Mouse (Mus musculus) layer of hippocampus, adult 8-10 months (tissue): ENCODE measurements at regions not wholly inside any gene's neighbourhood (a gene's known extent, or its start where the extent isn't known, plus 50 kb on each side); places are given as distances from the start of the nearest gene placed in this dataset.
"Not testable (repeated sequence)": the region's sequence is repeated elsewhere in the genome, so short reads cannot be mapped to it uniquely, and the experiment has no call there.

ENCODE experiments used
- DNase-seq, 2 experiments: peaks; one replicate each; pipeline ENCODE4 v3.0.0; 2022; ENCODE audit warnings: low spot score in 2 of 2

DNA sequence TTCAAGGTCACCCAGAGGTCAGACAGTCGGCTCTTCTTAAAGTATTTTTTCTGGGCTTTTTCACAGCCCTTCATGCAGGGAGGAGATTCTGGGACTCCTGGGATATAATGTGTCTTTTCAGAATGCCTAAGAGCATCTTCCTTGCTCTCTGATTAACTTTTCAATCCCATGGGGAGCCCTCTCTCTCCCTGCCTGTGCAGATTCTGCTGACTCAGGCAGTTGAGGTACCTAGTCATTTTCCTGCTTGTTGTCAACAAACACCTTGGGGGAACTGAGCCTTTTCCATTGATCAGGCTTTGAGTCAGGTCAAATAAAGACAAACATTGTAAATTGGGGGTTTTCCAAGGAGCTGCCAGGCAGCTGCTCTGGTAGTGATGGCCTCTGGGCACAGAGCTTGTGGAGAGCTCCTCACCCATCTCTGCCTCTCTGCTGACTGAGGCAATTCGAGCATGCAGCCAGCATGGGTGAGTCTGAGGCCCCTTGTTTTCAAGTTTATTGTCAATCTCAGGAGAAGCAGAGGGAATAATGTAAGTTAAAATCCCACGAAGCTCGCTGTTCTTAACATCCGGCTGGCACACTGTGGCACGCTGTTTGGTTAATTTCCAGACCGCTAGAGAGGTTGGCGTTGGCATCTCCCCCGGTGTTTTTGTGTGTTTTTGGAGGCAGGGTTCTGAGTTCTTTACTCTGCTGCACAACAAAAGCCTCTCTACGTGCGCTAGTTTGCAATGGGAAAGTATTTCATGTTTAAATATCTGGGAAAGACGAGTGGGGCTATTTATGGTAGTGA is 159.8 kb upstream of the Trpc7 start:
- DNase-seq: peak in 1 of 2 experiments; percentile 32

DNA sequence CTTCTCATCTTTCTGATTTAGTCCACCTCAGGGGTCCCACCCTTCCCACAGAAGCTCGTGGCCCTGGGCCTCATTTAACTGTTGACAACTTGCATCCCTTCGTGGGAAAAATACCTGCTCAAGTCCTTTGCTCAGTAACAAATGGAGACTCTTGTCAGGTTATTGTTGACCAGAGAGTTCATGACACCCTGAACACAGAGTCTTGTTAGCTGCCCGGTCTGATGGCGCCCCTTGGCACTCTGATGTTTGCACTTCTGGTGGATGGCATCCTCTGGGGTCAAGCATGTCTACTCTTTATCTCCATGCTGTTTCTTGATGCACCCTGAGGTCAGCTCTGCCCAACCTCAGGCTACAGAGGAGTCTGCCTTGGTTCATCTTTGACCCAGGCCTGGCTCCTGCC is 157.6 kb upstream of the Trpc7 start:
- DNase-seq: no peak

DNA sequence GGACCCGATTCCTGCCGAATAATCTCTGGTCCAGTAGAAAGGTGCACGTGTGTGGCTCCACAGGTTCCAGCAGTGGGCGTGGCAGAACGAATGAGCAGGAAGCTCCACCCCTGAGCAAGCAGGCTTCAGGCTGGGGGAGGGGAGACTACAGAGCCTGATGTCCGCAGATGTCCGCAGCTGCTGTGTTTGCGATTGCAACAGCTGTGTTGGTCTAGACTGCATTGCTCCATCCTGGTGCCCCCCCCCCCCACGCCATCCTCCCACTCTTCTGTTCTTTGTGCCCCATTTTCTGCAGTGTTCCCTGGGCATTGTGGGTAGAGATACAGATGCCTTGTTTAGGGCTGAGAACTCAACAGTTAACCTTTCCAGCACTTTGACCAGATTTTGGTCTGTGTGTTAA is 150.3 kb upstream of the Trpc7 start:
- not testable (repeated sequence) for DNase-seq

DNA sequence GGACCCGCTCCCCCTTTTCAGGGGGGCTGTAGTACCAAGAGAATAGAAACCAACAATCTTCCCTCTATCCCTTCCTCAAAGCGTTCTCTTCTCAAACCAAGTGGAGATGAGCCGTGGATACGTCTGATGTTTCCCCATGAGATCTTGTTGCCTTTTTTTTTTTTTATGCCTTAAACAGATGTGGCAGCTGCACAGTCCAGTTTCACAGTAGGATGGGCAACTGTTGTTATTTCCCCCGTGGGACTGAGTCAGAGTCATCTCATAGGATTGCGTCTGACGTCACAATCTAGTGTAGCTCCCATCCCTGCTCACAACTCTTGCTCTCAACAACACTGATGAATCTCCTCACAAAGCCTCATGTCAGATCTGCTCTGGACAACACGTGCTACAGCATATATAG is 148.7 kb upstream of the Trpc7 start:
- no peak for DNase-seq

DNA sequence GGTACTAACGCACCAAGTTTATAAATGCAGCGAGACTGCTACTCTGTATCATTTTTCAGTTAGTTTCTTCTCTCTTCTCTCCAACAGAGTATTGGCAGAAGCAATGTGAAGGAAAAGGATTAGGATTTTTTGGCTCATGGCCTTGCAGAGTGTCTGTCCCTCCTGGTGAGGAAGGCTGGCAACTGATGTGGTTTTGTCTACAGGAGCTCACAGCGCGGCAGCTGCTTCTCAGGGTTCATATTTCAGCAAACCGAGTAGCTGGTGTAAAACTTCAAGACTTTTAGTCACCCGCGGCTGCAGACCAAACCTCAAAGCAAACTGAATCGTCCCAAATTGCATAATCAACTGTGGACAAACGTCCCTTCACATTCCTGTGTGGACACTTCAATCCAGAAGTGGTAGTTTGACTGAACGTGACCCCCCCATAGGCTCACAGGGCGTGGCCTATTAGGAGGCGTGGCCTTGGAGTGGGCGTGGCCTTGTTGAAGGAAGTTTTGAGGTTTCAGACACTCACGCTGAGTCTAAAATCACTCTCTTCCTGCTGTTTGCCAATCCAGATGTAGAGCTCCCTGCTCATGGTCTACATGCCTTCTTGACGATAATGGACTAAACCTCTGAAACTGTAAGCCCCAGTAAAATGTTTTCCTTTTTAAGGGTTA is 147.7 kb upstream of the Trpc7 start:
- no peak for DNase-seq

DNA sequence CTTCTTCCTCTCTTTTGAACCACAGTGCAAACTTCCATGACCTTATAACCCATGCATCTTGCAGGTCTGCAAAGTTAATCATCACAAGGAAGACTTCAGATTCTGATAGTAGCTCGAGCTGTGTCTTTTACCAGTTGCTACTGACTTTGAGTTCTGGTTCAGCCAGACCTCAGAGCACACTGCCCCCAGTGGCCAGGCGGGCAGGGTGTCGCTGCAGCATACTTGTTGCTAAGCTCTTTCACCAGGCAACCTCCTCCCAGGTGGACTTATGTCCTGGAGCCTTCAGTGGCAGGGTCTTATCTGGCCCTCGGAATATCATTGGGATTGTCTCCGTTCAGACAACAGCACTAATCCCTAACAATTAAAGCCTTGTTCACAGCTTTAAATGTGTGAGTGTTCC is 146.7 kb upstream of the Trpc7 start:
- no peak for DNase-seq

DNA sequence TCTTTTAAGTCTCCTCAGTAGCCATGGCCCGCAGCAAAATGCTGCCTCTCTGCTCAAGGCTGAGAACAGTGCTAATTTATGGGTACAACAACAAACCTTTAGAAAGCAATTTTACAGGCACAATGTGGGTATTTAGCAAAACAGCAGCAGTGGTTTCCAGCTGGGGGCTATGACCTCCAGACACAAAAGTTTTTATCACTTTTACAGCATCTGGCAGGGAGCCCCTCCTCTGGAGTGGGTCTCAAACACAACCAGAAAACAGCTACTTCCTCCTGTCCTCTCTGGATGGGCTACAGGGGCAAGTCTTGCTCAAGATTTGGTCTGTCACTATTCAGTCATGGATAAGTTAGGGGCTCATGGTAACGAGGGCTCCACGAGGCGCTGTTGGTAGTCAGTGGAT is 137.1 kb upstream of the Trpc7 start:
- DNase-seq: no peak

DNA sequence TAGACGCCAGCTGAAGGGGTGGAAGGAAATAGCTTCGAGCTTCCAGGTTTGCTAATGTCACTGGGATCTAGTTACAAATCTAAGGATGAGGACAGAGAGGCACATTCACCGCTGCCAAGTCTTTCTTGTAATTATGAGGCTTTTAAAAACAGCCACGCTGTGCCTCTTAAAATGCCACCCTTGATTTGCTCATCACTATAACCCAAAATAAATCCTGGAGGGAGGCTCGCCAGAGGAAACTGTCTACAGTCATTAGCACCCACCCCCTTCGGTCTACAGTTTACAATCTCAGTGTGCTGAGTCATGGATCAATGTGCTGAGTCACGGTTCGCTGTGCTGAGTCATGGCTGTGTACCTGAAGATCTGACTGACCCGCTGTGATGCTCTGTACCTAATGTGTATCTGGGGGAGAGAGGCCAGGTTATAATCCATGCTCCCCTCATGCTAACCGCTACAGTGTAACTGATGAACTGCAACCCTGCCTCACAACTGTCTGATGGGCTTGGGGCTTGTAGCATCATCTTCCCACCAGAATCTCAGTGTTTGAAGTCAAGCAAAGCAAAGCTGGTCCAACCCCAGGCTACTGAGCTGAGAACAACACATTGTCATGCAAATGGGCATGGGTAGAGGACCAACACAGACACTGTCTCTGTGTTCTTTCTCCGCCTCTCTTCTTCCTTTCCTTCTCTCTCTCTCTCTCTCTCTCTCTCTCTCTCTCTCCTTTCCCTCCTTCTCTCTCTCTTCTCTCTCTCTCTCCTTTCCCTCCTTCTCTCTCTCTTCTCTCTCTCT is 122.0 kb upstream of the Trpc7 start:
- peak; percentile 47 to 62 for DNase-seq

DNA sequence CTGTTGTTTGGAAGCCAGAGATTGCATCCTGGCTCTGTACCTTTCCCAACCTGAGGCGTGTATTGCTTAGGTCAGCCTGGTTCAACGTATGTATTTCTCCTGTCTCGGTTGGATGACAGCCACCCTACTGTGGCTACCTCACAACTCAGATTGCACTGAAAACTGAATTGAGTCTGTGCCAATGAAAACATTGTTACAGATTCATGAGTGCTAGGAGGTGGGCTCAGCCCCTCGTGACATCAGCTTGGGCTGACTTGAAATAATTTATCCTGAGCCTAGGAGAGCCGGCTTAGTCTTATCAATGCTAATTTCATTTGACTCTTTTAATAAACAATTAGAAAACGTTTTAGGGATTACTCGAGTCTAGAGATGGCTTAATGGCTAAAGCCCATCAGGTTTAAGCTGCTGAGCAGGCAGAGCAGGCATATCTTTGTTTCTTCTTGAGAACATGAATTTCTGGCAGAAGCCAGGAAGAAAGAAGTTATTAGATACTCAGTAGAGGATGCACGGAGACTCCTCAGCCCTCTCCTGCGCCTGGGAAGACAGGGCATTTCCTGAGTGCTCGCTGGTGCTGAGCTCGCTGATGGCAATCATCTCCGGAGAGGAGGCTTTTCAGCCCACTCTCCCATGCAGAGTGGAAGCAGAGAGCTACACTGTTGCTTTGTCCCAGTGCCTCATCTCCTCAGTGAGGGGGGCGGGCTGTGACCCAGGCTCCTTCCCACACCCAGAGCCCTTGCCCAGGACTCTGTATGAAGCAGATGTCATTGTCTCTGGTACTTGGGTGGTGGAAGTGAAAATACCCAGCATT is 120.9 kb upstream of the Trpc7 start:
- no peak for DNase-seq

DNA sequence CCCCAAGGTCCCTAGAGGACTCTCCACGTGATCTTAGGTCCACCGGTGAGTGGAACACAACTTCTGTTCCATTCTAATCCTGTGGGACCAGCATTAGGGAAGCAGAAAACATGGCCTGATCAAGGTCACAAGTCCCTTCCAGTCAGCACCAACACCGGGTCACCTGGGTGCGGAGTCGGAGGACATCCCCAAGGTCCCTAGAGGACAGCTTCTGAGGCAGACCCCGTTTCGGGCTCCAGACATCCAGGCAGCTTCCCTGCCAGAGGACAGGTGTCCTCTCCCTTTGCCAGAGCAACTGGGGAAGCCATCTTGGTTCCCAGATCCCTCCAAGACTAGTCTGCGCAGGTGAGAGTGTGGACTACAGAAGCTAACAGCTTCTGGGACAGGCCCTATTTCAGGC is 111.4 kb upstream of the Trpc7 start:
- DNase-seq: not testable (repeated sequence)

DNA sequence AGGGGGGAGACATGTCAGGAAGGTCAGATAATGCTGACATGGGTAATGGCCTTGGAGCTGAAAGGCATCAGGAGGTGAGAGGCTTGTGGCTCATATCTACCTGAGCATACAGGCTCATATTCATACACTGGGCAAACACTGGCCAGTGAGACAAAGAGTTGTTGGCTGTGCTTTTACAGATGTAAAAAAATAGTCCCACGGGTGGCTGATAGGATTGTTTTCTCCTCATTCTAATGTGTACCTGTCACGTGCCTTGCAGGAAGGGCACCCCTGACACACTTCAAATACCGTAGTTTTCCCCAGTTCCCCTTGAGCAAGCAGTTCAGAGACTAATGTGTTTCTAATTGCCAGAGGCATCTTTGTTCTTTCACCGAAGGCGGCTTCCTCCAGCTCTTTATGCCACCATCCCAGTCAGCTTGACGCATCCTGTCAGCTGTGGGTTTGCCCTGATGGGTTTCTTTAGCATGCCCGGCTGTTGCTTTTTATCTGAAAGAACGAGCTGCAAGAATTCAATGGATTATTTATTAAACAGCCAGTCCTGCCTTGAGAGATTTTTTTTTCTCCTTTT is 107.9 kb upstream of the Trpc7 start:
- no peak for DNase-seq

DNA sequence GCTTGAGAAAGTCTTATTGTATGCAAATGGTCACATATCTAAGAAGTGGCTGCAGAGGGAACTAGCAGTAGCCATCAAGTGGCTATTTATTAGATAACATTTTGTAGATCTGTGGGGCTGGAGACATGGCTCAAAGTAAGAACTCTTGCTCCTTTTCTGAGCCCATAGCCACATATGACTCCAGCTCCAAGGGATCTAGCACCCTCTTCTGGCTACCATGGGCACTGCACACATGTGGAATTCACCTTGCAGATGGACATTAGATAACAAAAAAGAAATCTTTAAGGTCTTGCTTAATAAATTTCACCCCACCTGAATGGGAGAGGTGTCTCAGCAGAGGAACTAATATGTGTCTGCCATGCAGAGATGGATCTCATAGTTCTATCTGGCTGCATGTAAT is 96.2 kb upstream of the Trpc7 start:
- no peak for DNase-seq

DNA sequence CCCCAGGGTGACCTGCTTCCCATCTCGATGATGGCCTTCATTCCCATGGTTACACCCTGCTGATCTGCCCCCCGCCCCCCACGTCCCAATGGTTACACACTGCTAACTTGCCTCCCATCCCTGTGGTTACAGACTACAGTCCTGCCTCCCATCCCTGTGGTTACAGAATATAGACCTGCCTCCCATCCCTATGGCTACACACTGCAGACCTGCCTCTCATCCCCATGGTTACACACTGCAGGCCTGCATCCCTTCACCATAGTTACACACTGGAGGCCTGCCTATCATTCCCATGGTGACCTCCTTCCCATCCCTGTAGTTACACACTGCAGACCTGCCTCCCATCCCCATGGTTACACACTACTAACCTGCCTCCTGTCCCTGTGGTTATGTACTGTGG is 78.3 kb upstream of the Trpc7 start:
- no peak for DNase-seq

DNA sequence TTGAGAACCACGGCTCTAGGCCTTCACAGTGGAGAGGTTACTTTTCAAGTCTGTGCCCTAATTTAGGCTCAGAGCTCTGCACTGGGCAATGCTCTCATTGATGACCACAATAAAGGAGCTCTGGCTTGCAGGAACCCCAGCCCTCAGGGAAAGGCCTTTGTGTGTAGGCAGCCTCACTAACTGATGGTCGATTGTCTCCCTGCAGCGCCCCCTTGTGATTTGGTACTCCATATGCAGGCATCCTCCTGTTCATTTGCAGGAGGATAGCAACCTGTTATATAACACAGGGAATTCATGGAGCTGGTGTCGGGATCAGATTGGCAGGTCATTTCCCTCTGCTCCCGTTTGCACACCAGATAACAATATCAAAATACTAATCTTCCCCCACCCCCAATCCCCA is 59.6 kb upstream of the Trpc7 start:
- DNase-seq: no peak

DNA sequence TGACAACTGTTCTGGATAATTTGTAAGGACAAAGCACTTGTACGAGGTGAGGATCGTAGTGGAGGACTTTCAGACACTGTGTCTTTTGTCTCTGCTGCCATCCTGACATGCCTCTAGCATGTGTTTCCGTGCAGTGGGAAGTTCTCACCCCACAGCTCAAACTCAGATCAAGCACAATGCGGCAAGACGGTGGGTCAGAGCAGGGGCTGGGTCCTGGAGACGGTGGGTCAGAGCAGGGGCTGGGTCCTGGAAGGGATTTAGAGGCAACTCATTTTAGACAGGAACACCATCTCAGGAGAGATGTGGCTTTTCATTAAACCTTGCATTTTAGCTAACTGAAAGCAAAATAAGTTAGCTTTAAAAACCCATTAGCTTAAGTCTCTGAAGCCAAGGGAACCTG is 52.3 kb upstream of the Trpc7 start:
- DNase-seq: no peak

DNA sequence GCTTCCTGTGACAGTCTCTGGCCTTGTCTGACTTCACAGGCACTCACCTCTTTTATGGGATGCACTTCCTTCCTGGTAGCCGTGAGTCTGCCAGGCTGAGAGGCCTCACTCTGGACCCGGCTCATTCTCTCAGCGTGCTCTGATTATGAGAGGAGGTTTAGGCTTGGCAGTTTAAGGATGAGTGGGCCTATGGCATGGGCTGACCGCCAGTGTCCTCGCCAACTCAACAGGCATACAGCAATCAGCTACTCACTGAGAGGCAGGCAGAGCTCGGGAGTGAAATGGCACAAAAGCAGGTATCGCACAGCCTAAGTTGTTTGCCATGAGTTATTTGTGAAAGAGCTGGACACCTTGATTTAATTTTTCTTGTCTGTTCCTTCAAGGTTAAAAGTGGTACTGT is 51.5 kb upstream of the Trpc7 start:
- peak in 1 of 2 experiments; percentile 10 for DNase-seq
